Mouse (Mus musculus): ENCODE data around the gene Prss45. TPM values are rescaled to one million over a fixed set of nuclear protein-coding genes. Genes with fewer than 3 reads are reported as not detected.

The Prss45 gene
- polyA plus RNA-seq, 1 experiment, result not detected

GRCm38 (mm10) chr9:110855903-110856302 lies 21.5 kb downstream of the Prss45 start:
- 46% methylated on average over 7 of the region's 7 CpGs for WGBS
- DNase-seq (ENCODE audit: low read depth, low spot score), result no peak

GRCm38 (mm10) chr9:110856920-110857319 lies 22.5 kb downstream of the Prss45 start:
- 41% methylated on average over 4 of the region's 4 CpGs for WGBS
- DNase-seq (ENCODE audit: low read depth, low spot score), result no peak

- WGBS, result 19% methylated on average over 50 of the region's 50 CpGs
- DNase-seq (ENCODE audit: low read depth, low spot score), result no peak
These were observed 23.5 kb downstream of the Prss45 start, which contains the start of gene Prss50 for GRCm38 (mm10) chr9:110857781-110858472. TSS of gene Prss50 (plus strand) at chr9:110857967.

- WGBS, result 69% methylated on average over 5 of the region's 5 CpGs
These were observed 24.1 kb downstream of the Prss45 start for GRCm38 (mm10) chr9:110858523-110858922.

GRCm38 (mm10) chr9:110858967-110859596 lies 24.7 kb downstream of the Prss45 start:
- DNase-seq (ENCODE audit: low read depth, low spot score), result no peak
- WGBS, result 90% methylated on average over 5 of the region's 5 CpGs

More at GRCm38 (mm10) chr9:110858523-110858922, 24.1 kb downstream of the Prss45 start:
- DNase-seq (ENCODE audit: low read depth, low spot score), result no peak

GRCm38 (mm10) chr9:110871030-110871429 lies 36.6 kb downstream of the Prss45 start:
- DNase-seq (ENCODE audit: low read depth, low spot score), result no peak
- WGBS, result 14% methylated on average over 7 of the region's 7 CpGs

GRCm38 (mm10) chr9:110873681-110874659 lies 39.6 kb downstream of the Prss45 start:
- no peak for DNase-seq (ENCODE audit: low read depth, low spot score)
- 27% methylated on average over 40 of the region's 40 CpGs for WGBS

GRCm38 (mm10) chr9:110874660-110875191 lies 40.3 kb downstream of the Prss45 start:
- 59% methylated on average over 3 of the region's 3 CpGs for WGBS

GRCm38 (mm10) chr9:110875288-110875695 lies 40.9 kb downstream of the Prss45 start:
- 10% methylated on average over 5 of the region's 6 CpGs for WGBS
- no peak for DNase-seq (ENCODE audit: low read depth, low spot score)

More at GRCm38 (mm10) chr9:110874660-110875191, 40.3 kb downstream of the Prss45 start:
- no peak for DNase-seq (ENCODE audit: low read depth, low spot score)

GRCm38 (mm10) chr9:110877353-110877752 lies 43.0 kb downstream of the Prss45 start:
- 47% methylated on average over 1 of the region's 1 CpGs for WGBS
- DNase-seq (ENCODE audit: low read depth, low spot score), result no peak

GRCm38 (mm10) chr9:110877888-110878287 lies 43.5 kb downstream of the Prss45 start:
- WGBS, result 63% methylated on average over 5 of the region's 5 CpGs
- DNase-seq (ENCODE audit: low read depth, low spot score), result no peak

GRCm38 (mm10) chr9:110879191-110879920 lies 45.0 kb downstream of the Prss45 start, which contains the start of gene Als2cl:
TSS of gene Als2cl (plus strand) at chr9:110879870.
- no peak for DNase-seq (ENCODE audit: low read depth, low spot score)

GRCm38 (mm10) chr9:110879998-110880561 lies 45.7 kb downstream of the Prss45 start, which contains the start of gene Tmie:
TSS of gene Tmie (minus strand) at chr9:110880113.
- WGBS, result under 1% methylated on average over 57 of the region's 57 CpGs

More at GRCm38 (mm10) chr9:110879191-110879920, 45.0 kb downstream of the Prss45 start, which contains the start of gene Als2cl:
- WGBS, result 15% methylated on average over 12 of the region's 12 CpGs

GRCm38 (mm10) chr9:110880772-110881171 lies 46.4 kb downstream of the Prss45 start:
- DNase-seq (ENCODE audit: low read depth, low spot score), result no peak
- 27% methylated on average over 4 of the region's 4 CpGs for WGBS

More at GRCm38 (mm10) chr9:110879998-110880561, 45.7 kb downstream of the Prss45 start, which contains the start of gene Tmie:
- DNase-seq (ENCODE audit: low read depth, low spot score), result no peak

- no peak for DNase-seq (ENCODE audit: low read depth, low spot score)
- WGBS, result 59% methylated on average over 7 of the region's 7 CpGs
These were observed 47.6 kb downstream of the Prss45 start for GRCm38 (mm10) chr9:110881953-110882352.

- 69% methylated on average over 9 of the region's 9 CpGs for WGBS
- DNase-seq (ENCODE audit: low read depth, low spot score), result no peak
These were observed 53.3 kb downstream of the Prss45 start for GRCm38 (mm10) chr9:110887388-110888303.

GRCm38 (mm10) chr9:110888935-110889334 lies 54.5 kb downstream of the Prss45 start:
- WGBS, result 94% methylated on average over 14 of the region's 14 CpGs
- no peak for DNase-seq (ENCODE audit: low read depth, low spot score)

Data from large intestine, adult 2 months (tissue).